Comparison of ENCODE assay signal across 18 mouse cellular contexts in the genomic region with DNA sequence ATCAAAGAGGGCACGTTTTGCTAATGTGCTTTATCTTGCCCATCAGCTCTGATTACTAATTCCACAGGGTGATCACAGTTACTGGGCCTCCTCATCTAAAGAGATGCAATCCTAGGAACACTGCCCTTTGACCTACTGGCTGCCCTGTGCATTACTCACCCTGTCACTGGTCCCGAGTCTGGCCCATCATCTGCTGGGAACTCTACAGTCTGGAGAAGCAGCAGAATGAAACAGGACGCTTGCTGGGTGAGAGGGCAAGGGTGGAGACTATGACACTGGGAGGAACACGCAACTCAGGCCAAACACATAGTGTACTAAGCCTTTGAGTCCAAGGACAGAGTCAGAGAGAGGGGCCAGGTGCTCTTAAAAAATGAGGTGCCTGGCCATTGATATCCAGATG.
A peak's percentile ranks its signal among the peaks of the same experiment; 100 is the strongest.
DNase-seq lines count a peak whose midpoint lies in the region; ATAC-seq lines count a peak whose summit lies in the region.
"Had no signal": no experiment of that assay in that cellular context is flagged by ENCODE, and none has a peak within 500 bp of the region (broad histone marks: within the 10 kb centered on the region; RNA-seq: fewer than 3 reads in every experiment).

No protein-coding gene starts in this region.

- H3K4me3 ChIP-seq in heart, embryonic 12.5 days, result no peak overlapping the region
- H3K4me3 ChIP-seq in lung, embryonic 15.5 days, result no peak overlapping the region
- H3K4me3 ChIP-seq in limb, embryonic 10.5 days, result no peak overlapping the region
- no peak overlapping the region for H3K4me3 ChIP-seq in midbrain, embryonic 16.5 days (ENCODE audit: low read depth, low read length)
- H3K4me3 ChIP-seq: embryonic facial prominence, embryonic 13.5 days; liver, embryonic 12.5 days; neural tube, embryonic 13.5 days; stomach, embryonic 15.5 days had no signal

- no peaks in the 10 kb centered on the region for H3K27me3 ChIP-seq in heart, embryonic 12.5 days (replicated peaks)
- H3K27me3 ChIP-seq in lung, embryonic 15.5 days, result no peaks in the 10 kb centered on the region
- no peaks in the 10 kb centered on the region for H3K27me3 ChIP-seq in limb, embryonic 10.5 days (ENCODE audit: low read depth, poor library complexity, severe bottlenecking)
- no peaks in the 10 kb centered on the region for H3K27me3 ChIP-seq in midbrain, embryonic 16.5 days (ENCODE audit: control insufficient read depth, insufficient read depth, low read depth, low read length)
- H3K27me3 ChIP-seq: liver, embryonic 12.5 days; neural tube, embryonic 13.5 days; stomach, embryonic 15.5 days had no signal

- no peaks in the 10 kb centered on the region for H3K4me1 ChIP-seq in heart, embryonic 12.5 days (replicated peaks)
- 0 out of 2 replicates have a peak, but pooled peaks cover 3% of the 10 kb centered on the region for H3K4me1 ChIP-seq in lung, embryonic 15.5 days
- peaks cover 12% of the 10 kb centered on the region for H3K4me1 ChIP-seq in limb, embryonic 10.5 days
- H3K4me1 ChIP-seq in midbrain, embryonic 16.5 days (ENCODE audit: control insufficient read depth, insufficient read depth, low read length), result no peaks in the 10 kb centered on the region
- H3K4me1 ChIP-seq: embryonic facial prominence, embryonic 13.5 days; liver, embryonic 12.5 days; neural tube, embryonic 13.5 days; stomach, embryonic 15.5 days had no signal

- H3K36me3 ChIP-seq in heart, embryonic 12.5 days, result no peaks in the 10 kb centered on the region
- H3K36me3 ChIP-seq in lung, embryonic 15.5 days, result no peaks in the 10 kb centered on the region
- H3K36me3 ChIP-seq in limb, embryonic 10.5 days, result no peaks in the 10 kb centered on the region
- H3K36me3 ChIP-seq in midbrain, embryonic 16.5 days (ENCODE audit: control insufficient read depth, insufficient read depth, low read length), result no peaks in the 10 kb centered on the region
- H3K36me3 ChIP-seq: embryonic facial prominence, embryonic 13.5 days; liver, embryonic 12.5 days; neural tube, embryonic 13.5 days; stomach, embryonic 15.5 days had no signal

- no peaks in the 10 kb centered on the region for H3K9me3 ChIP-seq in heart, embryonic 12.5 days (replicated peaks)
- H3K9me3 ChIP-seq in lung, embryonic 15.5 days, result no peaks in the 10 kb centered on the region
- H3K9me3 ChIP-seq in limb, embryonic 10.5 days (replicated peaks), result no peaks in the 10 kb centered on the region
- no peaks in the 10 kb centered on the region for H3K9me3 ChIP-seq in midbrain, embryonic 16.5 days (replicated peaks; ENCODE audit: control insufficient read depth, low read length, poor library complexity, severe bottlenecking)
- H3K9me3 ChIP-seq: embryonic facial prominence, embryonic 13.5 days; liver, embryonic 12.5 days; neural tube, embryonic 13.5 days; stomach, embryonic 15.5 days had no signal

- no peak overlapping the region for H3K9ac ChIP-seq in heart, embryonic 12.5 days
- no peak overlapping the region for H3K9ac ChIP-seq in lung, embryonic 15.5 days
- H3K9ac ChIP-seq in midbrain, embryonic 16.5 days (ENCODE audit: low read depth, low read length), result no peak overlapping the region
- H3K9ac ChIP-seq: embryonic facial prominence, embryonic 13.5 days; hindbrain, embryonic 14.5 days; liver, embryonic 12.5 days; neural tube, embryonic 13.5 days; stomach, embryonic 15.5 days had no signal

- H3K27ac ChIP-seq in heart, embryonic 12.5 days (ENCODE audit: poor library complexity, severe bottlenecking), result no peak overlapping the region
- peak overlapping the region; percentile 68; the same call in 1 of the 2 replicates for H3K27ac ChIP-seq in lung, embryonic 15.5 days
- 0 out of 2 replicates have a peak overlapping the region, but pooled peaks have one; percentile 15 for H3K27ac ChIP-seq in limb, embryonic 10.5 days
- H3K27ac ChIP-seq in midbrain, embryonic 16.5 days (ENCODE audit: low read length), result no peak overlapping the region
- H3K27ac ChIP-seq: embryonic facial prominence, embryonic 13.5 days; hindbrain, embryonic 14.5 days; liver, embryonic 12.5 days; neural tube, embryonic 13.5 days; stomach, embryonic 15.5 days had no signal

- no peak for ATAC-seq in heart, embryonic 12.5 days (ENCODE audit: insufficient number of reproducible peaks, low FRiP score)
- ATAC-seq in lung, embryonic 15.5 days (ENCODE audit: borderline replicate concordance, extremely low read depth, low FRiP score, low TSS enrichment), result no peak
- no peak for ATAC-seq in midbrain, embryonic 16.5 days
- ATAC-seq: intestine, postnatal 0 days; liver, embryonic 12.5 days had no signal

- 29% methylated on average over 4 of the region's 4 CpGs for WGBS in heart, embryonic 12.5 days
- 22% methylated on average over 4 of the region's 4 CpGs for WGBS in lung, embryonic 15.5 days
- WGBS in limb, embryonic 10.5 days, result 12% methylated on average over 4 of the region's 4 CpGs
- WGBS in midbrain, embryonic 16.5 days, result 53% methylated on average over 4 of the region's 4 CpGs

- no peak overlapping the region for H3K4me2 ChIP-seq in heart, embryonic 12.5 days
- H3K4me2 ChIP-seq in lung, embryonic 15.5 days, result no peak overlapping the region
- no peak overlapping the region for H3K4me2 ChIP-seq in midbrain, embryonic 16.5 days (ENCODE audit: low read length)
- H3K4me2 ChIP-seq: embryonic facial prominence, embryonic 13.5 days; hindbrain, embryonic 14.5 days; liver, embryonic 12.5 days; neural tube, embryonic 13.5 days; stomach, embryonic 15.5 days had no signal

- peak; percentile 19 to 42 for DNase-seq in heart, adult 18-20 months
- DNase-seq in lung, postnatal 4 days, result no peak
- no peak for DNase-seq in limb, embryonic 10.5 days (ENCODE audit: low spot score)
- DNase-seq in skeletal muscle tissue, adult 2 months (ENCODE audit: low read depth, low spot score), result peak; percentile 6
- DNase-seq in cerebellum, adult 11 months, result no peak
- DNase-seq: adrenal gland, postnatal 25 days; cerebellum, postnatal 14 days; layer of hippocampus, adult 9-11 months; spleen, adult 18-20 months had no signal

Comparison
In these comparisons a context has a peak if more than half of its experiments do, and no peak if none do; other contexts are left out.
1. DNase-seq: peak in heart, adult 18-20 months (2 of 2) and skeletal muscle tissue, adult 2 months (single experiment); none in lung, postnatal 4 days (0 of 2), limb, embryonic 10.5 days (single experiment) and cerebellum, adult 11 months (single experiment).
2. H3K27ac ChIP-seq: peak in lung, embryonic 15.5 days (single experiment) and limb, embryonic 10.5 days (single experiment); none in heart, embryonic 12.5 days (single experiment) and midbrain, embryonic 16.5 days (single experiment).